Mouse (Mus musculus): ENCODE measurements around the gene Rec114. TPM values are rescaled to one million over a fixed set of nuclear protein-coding genes. Genes with fewer than 3 reads are reported as not detected.

The Rec114 gene
- total RNA-seq, 4 experiments from 2014 or later = not detected

DNA sequence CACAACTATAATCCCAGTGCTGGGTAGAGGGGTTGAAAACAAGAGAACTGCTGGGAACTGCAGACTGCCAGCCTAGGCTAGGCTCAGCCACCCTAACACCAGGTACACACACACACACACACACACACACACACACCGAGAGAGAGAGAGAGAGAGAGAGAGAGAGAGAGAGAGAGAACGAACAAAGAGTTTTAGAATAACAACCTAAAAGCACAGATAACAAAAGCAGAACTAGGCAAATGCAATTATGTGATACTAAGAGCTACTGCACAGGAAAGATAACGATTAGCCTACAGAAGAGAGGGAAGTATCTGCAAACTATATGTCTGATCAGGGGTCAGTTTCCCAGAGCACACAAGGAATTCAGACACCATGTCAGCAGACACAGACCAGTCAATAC lies 24.8 kb downstream of the Rec114 start:
- DNase-seq (ENCODE audit: low spot score in 2 of 2) = no peak

GRCm38 (mm10) chr9:58716886-58717285 lies 26.9 kb downstream of the Rec114 start:
- no peak for DNase-seq (ENCODE audit: low spot score in 2 of 2)

- no peak for DNase-seq (ENCODE audit: low spot score in 2 of 2)
Observed at GRCm38 (mm10) chr9:58710642-58711041, 33.1 kb downstream of the Rec114 start.

DNA sequence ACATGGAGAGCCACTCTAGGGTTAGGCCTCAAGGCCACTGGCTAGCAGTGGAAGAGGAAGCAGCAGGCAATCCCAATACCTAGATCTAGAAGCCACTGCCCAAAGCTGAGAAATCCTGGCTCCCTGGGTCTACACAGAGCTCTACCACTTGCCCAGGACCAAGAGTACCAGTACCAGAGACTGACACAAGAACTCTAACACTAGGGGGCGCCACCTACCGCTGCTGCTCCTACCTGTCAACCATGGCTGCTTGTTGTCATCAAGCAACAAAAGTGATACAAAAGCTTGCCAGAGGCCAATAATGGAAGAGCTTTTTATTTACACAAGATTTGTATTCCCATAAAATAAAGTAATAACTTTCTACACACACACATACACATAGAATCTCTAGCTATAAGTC lies 33.8 kb downstream of the Rec114 start:
- DNase-seq (ENCODE audit: low spot score in 2 of 2) = peak; percentile 34 to 39

DNA sequence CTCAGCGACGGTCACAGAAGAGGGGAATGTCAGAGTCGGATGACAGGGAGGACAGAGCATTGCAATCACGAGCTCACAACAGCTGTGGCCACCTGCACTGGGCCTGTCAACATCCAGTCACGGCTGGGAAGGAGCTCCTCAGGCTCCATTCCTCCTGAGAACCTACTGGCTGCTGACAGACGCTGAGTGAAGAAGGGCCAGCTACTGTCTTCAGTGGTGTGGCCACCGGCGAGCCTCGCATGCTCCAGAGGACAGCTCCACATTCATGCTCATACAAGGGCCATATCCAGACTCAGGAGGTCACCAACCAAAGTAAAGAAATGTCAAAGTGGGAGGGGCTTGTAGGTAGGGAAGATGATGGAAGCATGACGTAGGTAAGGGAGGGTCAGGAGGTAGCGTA lies 36.0 kb downstream of the Rec114 start:
- no peak for DNase-seq (ENCODE audit: low spot score in 2 of 2)

- no peak for DNase-seq (ENCODE audit: low spot score in 2 of 2)
Observed at GRCm38 (mm10) chr9:58706024-58706423, 37.7 kb downstream of the Rec114 start.

DNA sequence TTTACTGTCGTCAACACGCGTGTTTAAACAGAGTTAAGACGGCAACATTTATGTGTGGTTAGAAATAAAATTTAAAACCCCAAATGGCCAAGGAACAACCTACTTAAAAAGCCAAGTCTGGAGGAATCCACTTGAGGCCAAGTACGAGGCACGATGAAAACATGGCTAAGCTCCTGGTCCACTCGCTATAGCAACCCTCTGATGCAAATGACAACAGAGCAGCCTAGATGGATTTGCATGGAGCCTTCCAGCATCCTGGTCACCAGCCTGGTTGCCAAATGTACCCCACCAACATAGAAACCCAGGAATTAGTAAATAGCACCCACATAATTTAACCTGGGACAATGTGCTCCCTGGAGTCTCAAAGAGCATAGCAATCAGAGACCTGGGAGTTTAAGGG lies 40.0 kb downstream of the Rec114 start:
- no peak for DNase-seq (ENCODE audit: low spot score in 2 of 2)

GRCm38 (mm10) chr9:58701751-58702150 lies 42.0 kb downstream of the Rec114 start:
- no peak for DNase-seq (ENCODE audit: low spot score in 2 of 2)

- no peak for DNase-seq (ENCODE audit: low spot score in 2 of 2)
Observed at GRCm38 (mm10) chr9:58698486-58698885, 45.3 kb downstream of the Rec114 start.

GRCm38 (mm10) chr9:58691471-58691870 lies 52.3 kb downstream of the Rec114 start:
- DNase-seq (ENCODE audit: low spot score in 2 of 2) = no peak

DNA sequence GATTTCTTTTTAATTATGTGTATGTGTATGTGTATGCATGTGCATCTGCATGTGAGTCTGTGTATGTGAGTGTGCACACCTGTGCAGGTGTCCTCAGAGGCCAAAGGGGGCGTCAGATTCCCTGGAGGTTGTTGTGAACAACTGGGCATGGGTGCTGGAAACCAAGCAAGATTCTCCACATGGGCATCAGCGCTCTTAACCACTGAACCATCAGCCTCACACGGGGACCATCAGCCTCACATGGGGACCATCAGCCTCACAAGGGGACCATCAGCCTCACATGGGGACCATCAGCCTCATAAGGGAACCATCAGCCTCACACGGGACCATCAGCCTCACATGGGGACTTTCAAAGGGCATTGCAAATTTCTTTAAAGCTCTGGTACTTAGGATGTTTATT lies 53.1 kb downstream of the Rec114 start:
- no peak for DNase-seq (ENCODE audit: low spot score in 2 of 2)

- DNase-seq (ENCODE audit: low spot score in 2 of 2) = no peak
Observed at GRCm38 (mm10) chr9:58688076-58688475, 55.7 kb downstream of the Rec114 start.

DNA sequence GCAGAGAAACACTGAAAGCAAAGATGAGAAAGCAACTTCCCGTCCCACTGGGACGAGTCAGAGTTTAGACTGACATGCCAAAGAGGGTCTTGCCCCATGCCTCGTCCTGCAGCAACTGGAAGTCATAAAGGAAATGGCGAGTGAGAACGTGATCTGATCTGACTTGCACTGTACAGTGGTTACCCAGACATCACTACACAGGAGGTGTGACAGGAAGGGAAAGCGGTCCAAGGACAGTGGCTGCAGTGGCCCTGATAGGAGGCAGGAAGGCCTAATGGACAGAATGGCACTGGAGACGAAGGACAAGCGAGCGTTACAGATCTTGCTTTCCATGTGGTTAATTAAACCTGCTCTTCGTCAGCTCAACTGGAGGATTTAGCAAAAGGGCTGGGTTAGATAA lies 58.5 kb downstream of the Rec114 start:
- DNase-seq (ENCODE audit: low spot score in 2 of 2) = no peak

- no peak for DNase-seq (ENCODE audit: low spot score in 2 of 2)
Observed at GRCm38 (mm10) chr9:58683372-58683771, 60.4 kb downstream of the Rec114 start.

- DNase-seq (ENCODE audit: low spot score in 2 of 2) = no peak
Observed at GRCm38 (mm10) chr9:58682106-58682505, 61.7 kb downstream of the Rec114 start.

- DNase-seq (ENCODE audit: low spot score in 2 of 2) = no peak
Observed at GRCm38 (mm10) chr9:58681411-58681810, 62.4 kb downstream of the Rec114 start.

DNA sequence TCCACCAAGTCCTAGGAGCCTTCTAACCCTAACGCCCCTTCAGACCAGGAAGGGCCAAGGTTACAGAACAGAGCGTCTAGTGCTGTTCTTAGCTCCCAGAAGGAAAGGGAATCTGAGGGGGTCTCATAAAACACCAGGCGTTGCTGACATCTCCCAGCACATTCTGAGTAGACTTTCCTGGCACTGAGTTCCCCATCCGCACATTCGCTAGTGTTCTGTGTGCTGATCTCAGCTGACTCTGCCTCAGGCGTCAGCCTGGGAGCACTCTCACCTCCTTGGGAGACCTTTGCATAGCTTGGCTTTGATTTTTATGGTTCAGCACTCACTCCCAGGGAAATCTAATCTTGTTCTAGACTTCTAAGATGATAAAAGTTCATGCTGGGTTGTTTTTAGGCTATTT lies 68.4 kb downstream of the Rec114 start:
- DNase-seq (ENCODE audit: low spot score in 2 of 2) = no peak

DNA sequence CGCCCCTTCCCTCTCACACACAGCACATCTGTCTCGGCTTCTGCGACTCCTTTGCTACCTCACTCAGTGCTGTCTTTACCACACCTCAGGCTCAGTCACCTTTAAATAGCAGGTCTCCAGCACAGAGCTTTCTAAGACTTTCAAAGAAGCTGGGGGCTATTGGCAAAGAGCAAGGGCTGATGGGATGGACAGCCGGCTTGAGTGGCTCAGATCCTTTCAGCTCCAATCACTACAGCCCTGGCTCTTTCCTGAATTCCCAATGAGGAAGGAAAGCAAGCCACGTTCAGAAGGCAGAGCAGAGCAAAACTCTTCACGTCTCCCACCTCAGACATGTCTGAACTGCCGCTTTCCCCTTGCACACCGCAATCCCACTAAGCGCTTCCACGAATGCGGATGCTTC lies 69.0 kb downstream of the Rec114 start:
- DNase-seq (ENCODE audit: low spot score in 2 of 2) = no peak

DNA sequence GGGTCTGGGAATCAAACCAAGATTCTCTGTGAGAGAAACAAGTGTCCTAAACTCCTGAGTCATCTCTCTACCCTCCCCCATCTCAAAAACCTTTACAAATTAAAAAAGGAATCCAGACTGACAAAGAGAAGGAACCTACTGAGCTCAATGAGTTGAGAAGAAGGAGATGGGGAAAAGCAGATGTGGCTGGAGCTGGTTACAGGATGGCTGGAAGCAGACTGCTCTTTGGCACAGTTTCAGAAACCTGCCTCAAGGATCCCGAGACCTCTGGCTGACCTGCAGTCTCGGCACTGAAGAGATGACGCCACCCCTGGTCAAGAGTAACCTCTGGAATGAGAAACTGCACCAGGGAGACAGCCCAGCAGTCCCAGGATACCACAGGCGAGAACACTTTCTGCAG lies 71.3 kb downstream of the Rec114 start:
- DNase-seq (ENCODE audit: low spot score in 2 of 2) = no peak

- no peak for DNase-seq (ENCODE audit: low spot score in 2 of 2)
Observed at GRCm38 (mm10) chr9:58669819-58670218, 73.9 kb downstream of the Rec114 start.

DNA sequence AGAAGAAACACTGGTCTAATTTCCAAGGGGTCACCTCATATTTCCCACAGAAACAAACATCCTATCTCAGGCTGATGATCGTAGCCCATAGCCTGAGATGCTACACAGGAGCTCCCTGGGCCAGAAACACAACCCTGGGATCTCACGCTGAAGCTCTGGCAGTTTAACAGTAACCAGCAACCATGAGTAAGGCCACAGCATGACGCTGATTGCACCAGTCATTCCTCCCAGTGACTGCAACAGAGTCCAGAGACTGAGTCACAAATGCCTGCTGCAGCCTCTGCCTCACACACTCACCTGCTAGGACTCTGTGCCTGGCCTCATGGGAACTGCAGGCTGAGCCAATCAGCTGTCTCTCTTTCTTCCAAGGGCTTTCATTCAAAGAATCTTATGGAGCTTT lies 74.7 kb downstream of the Rec114 start:
- no peak for DNase-seq (ENCODE audit: low spot score in 2 of 2)

- no peak for DNase-seq (ENCODE audit: low spot score in 2 of 2)
Observed at GRCm38 (mm10) chr9:58668171-58668570, 75.6 kb downstream of the Rec114 start.

DNA sequence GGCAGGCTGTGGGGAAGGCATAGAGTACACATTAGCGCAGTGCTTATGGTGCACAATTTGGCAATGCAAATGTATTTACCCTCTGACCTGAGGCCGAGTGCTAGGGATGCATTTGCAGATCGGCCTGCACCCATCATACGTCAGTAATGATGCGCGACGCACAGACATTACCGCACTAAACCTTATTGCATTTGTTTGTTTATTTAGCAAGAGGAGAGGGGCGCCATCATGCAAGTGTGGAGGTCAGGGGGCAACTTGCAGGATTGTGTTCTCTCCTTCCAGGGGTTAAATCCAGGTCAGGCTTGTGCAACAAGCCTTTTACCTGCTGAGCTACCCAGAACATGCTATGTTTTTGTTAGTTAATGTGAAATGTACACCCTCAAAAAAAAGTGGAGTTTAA lies 76.5 kb downstream of the Rec114 start:
- DNase-seq (ENCODE audit: low spot score in 2 of 2) = no peak

- no peak for DNase-seq (ENCODE audit: low spot score in 2 of 2)
Observed at GRCm38 (mm10) chr9:58666191-58666590, 77.6 kb downstream of the Rec114 start.

Data from left cerebral cortex, adult 8-10 months (tissue).